Mouse (Mus musculus) hindbrain, embryonic 16.5 days (tissue): ENCODE results near the gene Hk2. TPM values are rescaled to one million over a fixed set of nuclear protein-coding genes. Genes with fewer than 3 reads are reported as not detected.

Experiments used
- ATAC-seq: fragments of 200-750 bp; cut with Nextera tagmentation; 2 replicates; pipeline ENCODE4 v1.8.0; 2017; ENCODE audit warnings: moderate TSS enrichment, moderate library complexity
- H3K27ac ChIP-seq: fragments of 300-500 bp; sonication (generic); 2 replicates; pipeline ENCODE4 v1.5.1; 2014; ENCODE audit warnings: low read depth, mild to moderate bottlenecking, control low read depth, low read length, moderate library complexity
- H3K27me3 ChIP-seq: fragments of 300-500 bp; sonication (generic); replicated peaks from 2 replicates; pipeline ENCODE4 v1.6.1; 2014; ENCODE audit warnings: low read length; ENCODE audit not compliant: control insufficient read depth, insufficient read depth
- H3K36me3 ChIP-seq: fragments of 300-500 bp; sonication (generic); 2 replicates; pipeline ENCODE4 v1.6.1; 2014; ENCODE audit warnings: mild to moderate bottlenecking, low read length, moderate library complexity, mixed read lengths; ENCODE audit not compliant: control insufficient read depth, insufficient read depth
- H3K4me1 ChIP-seq: fragments of 300-500 bp; sonication (generic); 2 replicates; pipeline ENCODE4 v1.6.1; 2014; ENCODE audit warnings: low read depth, low read length; ENCODE audit not compliant: control insufficient read depth, insufficient read depth
- H3K4me2 ChIP-seq: fragments of 300-500 bp; sonication (generic); 2 replicates; pipeline ENCODE4 v1.6.1; 2014; ENCODE audit warnings: mild to moderate bottlenecking, low read length, control low read depth, moderate library complexity
- H3K4me3 ChIP-seq: fragments of 300-500 bp; sonication (generic); 2 replicates; pipeline ENCODE4 v1.5.1; 2014; ENCODE audit warnings: mild to moderate bottlenecking, low read length, control low read depth, moderate library complexity
- H3K9ac ChIP-seq: fragments of 300-500 bp; sonication (generic); 2 replicates; pipeline ENCODE4 v1.6.1; 2014; ENCODE audit warnings: low read depth, mild to moderate bottlenecking, control low read depth, low read length, moderate library complexity
- H3K9me3 ChIP-seq: fragments of 300-500 bp; sonication (generic); 2 replicates; pipeline ENCODE4 v1.6.1; 2014; ENCODE audit warnings: mild to moderate bottlenecking, low read length, moderate library complexity; ENCODE audit not compliant: control insufficient read depth
- WGBS: fragments of 180-500 bp; shearing (Covaris S2); extraction: QIAGEN DNeasy Blood & Tissue Kit; methylation state at CpG from one replicate; pipeline ENCODE4 v1.1.7; 2014; 5-methylcytosine and 5-hydroxymethylcytosine counted together
- polyA plus RNA-seq: library from polyadenylated mRNA; unstranded; fragments of >200 nt; fragmentation: Nextera tagmentation; extraction: Ambion mirVana; gene quantifications from 2 replicates; pipeline ENCODE4 v1.2.1, GENCODE M21; 2015

Hk2 gene
- 3.4 and 4.4 TPM in 2 replicates for polyA plus RNA-seq

DNA sequence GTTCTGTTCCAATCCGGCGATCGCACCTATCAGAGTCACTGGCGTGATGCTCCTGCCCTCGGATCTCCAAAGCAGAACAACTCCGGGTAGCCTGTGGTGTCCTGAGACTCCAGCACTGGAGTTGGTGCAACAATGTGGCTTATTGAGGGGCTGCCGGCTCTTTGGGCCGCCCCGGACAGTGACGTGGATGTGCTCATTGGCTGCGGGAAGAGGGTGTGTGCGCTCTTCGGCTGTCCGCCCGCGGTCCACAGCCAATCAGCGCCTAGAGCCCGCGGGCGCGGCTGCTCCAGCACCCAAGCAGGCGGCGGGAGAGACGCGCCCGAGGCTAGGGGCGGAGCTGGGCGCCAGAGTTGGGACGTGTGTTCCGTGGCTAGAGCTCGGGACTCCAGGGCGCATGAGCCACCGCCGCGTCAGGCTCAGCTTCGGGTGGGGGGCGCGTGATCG, at the start of gene Hk2:
TSS of gene Hk2 (minus strand) at position 134 of the 444 bp plus-strand sequence.
- peaks cover 12% of the 10 kb centered on the region for H3K27me3 ChIP-seq
- peak within 1 kb of the TSS; percentile 63 for H3K9ac ChIP-seq
- H3K4me3 ChIP-seq: peak within 1 kb of the TSS; percentile 59
- peak; percentile 98 for ATAC-seq
- H3K4me2 ChIP-seq: peak within 1 kb of the TSS; percentile 100
- no peak within 1 kb of the TSS for H3K27ac ChIP-seq
- no peaks in the 10 kb centered on the region for H3K36me3 ChIP-seq
- under 1% methylated on average over 39 of the region's 39 CpGs for WGBS
- no peaks in the 10 kb centered on the region for H3K9me3 ChIP-seq
- peaks cover 18% of the 10 kb centered on the region for H3K4me1 ChIP-seq

DNA sequence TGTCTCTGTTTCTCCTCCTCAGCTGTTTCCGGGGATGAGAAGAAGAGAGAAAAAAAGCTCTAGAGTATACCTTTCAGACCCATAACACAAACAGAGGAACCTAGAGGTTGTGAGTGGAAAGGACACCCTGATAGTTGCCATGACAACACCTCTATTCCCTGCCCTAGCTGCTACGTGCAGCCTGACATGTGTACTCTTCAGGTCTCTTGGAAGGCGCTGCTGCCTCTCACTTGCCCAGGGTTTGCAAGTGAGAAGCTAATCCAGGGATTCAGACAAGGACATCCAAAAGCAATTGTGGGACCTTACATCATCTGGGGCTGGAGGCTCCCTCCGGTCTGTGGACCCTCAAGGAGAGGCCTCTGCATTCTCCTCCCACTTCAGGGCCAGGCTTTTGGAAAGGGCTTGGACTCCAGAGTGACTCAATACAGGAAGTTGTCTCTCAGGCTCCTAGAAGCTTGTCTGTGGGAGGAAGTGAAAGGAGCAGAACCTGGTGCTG, 47.6 kb upstream of the Hk2 start:
- WGBS: 52% methylated on average over 4 of the region's 4 CpGs

DNA sequence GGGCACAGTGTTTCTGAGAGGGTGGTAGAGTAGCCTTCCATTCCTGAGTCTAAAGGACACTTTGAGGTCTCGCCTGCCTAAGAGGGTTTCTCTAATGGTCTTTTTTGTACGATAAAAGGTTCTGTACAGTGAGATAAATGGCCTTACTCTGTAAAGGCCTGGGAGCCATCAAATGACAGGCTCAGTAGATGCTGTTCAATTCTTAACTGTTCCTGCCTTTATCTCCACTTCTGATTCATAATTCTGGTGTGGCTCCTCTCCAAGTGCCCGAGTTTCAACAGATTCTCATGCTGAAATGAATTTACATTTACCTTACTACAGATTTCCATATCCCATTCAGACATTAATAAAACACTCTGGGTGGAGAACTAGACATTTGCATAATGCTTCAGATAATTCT, 46.5 kb upstream of the Hk2 start:
- ATAC-seq: no peak
- H3K27me3 ChIP-seq: no peaks in the 10 kb centered on the region
- no peaks in the 10 kb centered on the region for H3K4me1 ChIP-seq
- H3K4me3 ChIP-seq: no peak overlapping the region
- no peaks in the 10 kb centered on the region for H3K9me3 ChIP-seq
- no peak overlapping the region for H3K9ac ChIP-seq
- H3K4me2 ChIP-seq: no peak overlapping the region
- WGBS: 70% methylated on average over 3 of the region's 3 CpGs
- H3K36me3 ChIP-seq: no peaks in the 10 kb centered on the region
- no peak overlapping the region for H3K27ac ChIP-seq

More for the DNA sequence above, 47.6 kb upstream of the Hk2 start:
- no peak overlapping the region for H3K27ac ChIP-seq
- H3K27me3 ChIP-seq: no peaks in the 10 kb centered on the region
- no peaks in the 10 kb centered on the region for H3K36me3 ChIP-seq
- peak; percentile 67; the same call in 1 of the 2 replicates for ATAC-seq
- no peak overlapping the region for H3K4me3 ChIP-seq
- H3K4me1 ChIP-seq: no peaks in the 10 kb centered on the region
- H3K4me2 ChIP-seq: no peak overlapping the region
- H3K9me3 ChIP-seq: no peaks in the 10 kb centered on the region
- H3K9ac ChIP-seq: no peak overlapping the region

DNA sequence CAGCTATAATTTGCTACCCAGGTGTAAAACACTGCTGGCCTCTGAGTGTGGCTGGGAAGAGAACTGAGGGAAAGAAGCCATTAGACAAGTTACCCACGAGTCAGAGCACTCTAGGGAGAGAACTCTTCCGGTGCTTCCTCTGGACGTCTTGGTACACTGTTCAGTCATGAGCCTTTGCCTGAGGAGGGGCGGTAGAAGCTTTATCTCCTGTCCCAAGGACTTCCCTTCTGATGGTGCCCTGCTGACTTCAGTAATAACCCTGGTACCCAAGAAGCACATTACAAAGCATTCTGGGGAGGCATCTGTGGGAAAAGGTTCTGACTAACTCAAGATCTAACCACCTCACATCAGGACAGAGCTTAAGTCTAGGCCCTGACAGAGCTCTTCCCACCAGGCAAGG, 40.6 kb upstream of the Hk2 start:
- H3K4me3 ChIP-seq: no peak overlapping the region
- no peaks in the 10 kb centered on the region for H3K4me1 ChIP-seq
- H3K27me3 ChIP-seq: no peaks in the 10 kb centered on the region
- no peak for ATAC-seq
- H3K9ac ChIP-seq: no peak overlapping the region
- no peaks in the 10 kb centered on the region for H3K9me3 ChIP-seq
- H3K4me2 ChIP-seq: no peak overlapping the region
- no peaks in the 10 kb centered on the region for H3K36me3 ChIP-seq
- H3K27ac ChIP-seq: no peak overlapping the region
- WGBS: 77% methylated on average over 4 of the region's 4 CpGs

DNA sequence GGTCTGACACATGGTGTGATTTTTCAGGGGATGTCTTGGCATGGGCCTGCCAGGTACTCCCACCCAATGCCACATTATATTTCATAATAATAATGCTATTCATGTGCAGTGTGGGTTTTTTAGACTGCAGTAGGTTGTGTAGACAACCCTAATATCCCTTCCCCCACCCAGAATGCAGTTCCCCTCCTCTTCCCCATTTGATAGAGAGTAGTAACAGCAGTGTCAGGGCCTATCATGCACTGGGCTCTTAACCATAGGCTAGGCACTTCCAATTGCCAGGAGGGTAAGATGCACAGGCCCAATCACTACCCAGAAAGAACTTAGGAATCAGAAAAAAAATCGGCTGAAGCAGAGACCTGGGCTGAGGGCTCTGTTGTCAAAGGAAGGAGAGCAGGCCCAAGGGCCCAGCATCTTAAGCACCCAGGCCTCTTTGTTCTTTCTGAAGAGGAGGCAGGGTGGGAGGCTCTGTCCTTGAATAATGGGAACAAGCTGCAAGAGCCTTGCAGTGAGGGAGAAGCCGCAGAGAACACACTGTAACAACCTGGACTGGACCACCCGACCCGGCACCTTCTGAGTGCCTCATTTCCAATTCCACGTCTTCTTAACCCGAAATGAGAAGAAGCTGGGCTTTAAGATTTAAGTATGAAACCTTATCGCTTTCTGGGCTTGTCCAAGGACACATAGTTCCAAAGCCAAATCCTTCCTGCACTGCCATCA, 33.9 kb upstream of the Hk2 start:
- H3K4me2 ChIP-seq: no peak overlapping the region
- no peaks in the 10 kb centered on the region for H3K9me3 ChIP-seq
- no peaks in the 10 kb centered on the region for H3K36me3 ChIP-seq
- no peak overlapping the region for H3K27ac ChIP-seq
- no peak overlapping the region for H3K4me3 ChIP-seq
- WGBS: 83% methylated on average over 7 of the region's 7 CpGs
- H3K27me3 ChIP-seq: no peaks in the 10 kb centered on the region
- H3K4me1 ChIP-seq: no peaks in the 10 kb centered on the region
- ATAC-seq: no peak
- no peak overlapping the region for H3K9ac ChIP-seq

DNA sequence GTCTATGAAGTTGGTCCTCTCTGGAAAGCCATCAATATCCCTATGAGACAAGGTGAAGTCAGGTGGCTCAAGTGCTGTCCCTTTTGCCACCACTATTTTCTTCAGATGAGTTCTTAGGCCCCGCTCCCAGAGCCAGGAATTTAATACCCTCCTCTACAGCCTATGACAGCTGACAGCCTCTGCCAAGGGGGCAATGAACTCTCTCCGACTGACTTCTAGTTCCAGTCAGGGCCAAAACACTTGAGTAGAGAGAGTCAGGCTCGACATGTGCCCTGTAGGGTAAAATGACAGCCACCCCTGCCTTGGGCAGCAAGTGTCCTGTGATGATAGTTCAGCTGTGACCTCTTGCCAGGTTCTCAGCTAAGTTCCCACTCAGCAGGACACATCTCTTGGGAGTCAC, 32.7 kb upstream of the Hk2 start:
- Histone ChIP-seq H3K4me3 (no peak overlapping the region), H3K4me2 (no peak overlapping the region), H3K27ac (no peak overlapping the region), H3K9me3 (no peaks in the 10 kb centered on the region), H3K36me3 (no peaks in the 10 kb centered on the region), H3K27me3 (no peaks in the 10 kb centered on the region), H3K9ac (no peak overlapping the region), H3K4me1 (no peaks in the 10 kb centered on the region)
- 61% methylated on average over 3 of the region's 3 CpGs for WGBS
- no peak for ATAC-seq

DNA sequence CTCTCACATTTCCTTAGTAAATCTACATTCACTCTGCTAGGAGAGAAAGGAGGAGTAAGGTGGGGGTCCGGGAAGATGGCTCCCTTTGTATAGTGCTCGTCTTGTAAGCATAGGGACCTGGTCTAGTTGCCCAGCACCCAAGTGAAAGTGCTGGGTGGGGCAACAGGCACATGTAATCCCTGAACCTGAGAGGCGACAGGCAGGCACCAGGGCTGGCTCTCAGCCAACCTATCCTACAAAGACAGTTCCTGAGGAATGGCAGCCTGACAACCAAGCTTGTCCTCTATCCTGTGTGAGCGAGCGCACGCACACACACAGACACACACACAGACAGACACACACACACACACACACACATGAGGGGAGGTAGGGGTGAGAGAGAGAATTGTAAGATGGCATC, 32.2 kb upstream of the Hk2 start:
- no peaks in the 10 kb centered on the region for H3K9me3 ChIP-seq
- H3K27me3 ChIP-seq: no peaks in the 10 kb centered on the region
- 72% methylated on average over 6 of the region's 6 CpGs for WGBS
- H3K9ac ChIP-seq: no peak overlapping the region
- no peaks in the 10 kb centered on the region for H3K4me1 ChIP-seq
- H3K36me3 ChIP-seq: no peaks in the 10 kb centered on the region
- no peak for ATAC-seq
- H3K27ac ChIP-seq: no peak overlapping the region
- H3K4me3 ChIP-seq: no peak overlapping the region
- H3K4me2 ChIP-seq: no peak overlapping the region

DNA sequence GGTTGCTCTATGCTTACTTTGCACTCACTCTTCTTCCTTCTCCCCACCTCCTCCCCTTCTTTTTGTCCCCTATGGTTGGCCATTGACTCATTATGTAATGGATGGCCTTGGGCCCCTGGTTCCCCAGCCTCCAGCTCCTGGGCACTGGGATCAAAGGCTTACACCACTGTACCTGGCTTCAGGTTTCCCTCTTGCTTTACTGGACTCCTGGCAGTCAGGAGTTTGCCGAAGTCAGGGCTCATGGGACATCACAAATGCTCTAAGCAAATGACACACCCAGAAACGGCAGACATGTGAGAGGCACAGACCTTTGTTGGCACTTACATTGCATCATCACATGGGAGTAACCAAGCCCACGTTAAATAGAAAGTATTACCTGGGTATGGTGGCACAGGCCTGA, 31.6 kb upstream of the Hk2 start:
- no peaks in the 10 kb centered on the region for H3K36me3 ChIP-seq
- no peak for ATAC-seq
- WGBS: 78% methylated on average over 3 of the region's 3 CpGs

DNA sequence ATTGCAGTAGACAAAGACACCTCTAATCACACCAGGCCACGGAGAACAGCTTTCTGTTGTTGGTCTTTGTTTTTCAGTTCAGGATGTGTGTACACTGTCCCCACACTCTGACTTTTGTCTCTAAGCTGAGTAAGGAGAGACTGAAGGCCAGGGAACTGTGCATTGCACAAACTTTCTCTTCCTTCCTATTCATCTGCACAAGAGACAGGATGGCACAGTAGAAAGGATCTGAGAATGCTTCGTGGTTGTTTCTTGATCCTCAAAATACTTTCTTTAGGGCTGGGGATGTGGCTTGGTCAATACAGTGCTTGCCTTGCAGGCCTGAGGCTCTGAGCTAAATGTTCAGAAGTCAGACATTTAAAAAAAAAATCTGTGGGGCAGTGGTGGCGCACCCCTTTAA, 30.7 kb upstream of the Hk2 start:
- no peak overlapping the region for H3K4me2 ChIP-seq
- 77% methylated on average over 3 of the region's 3 CpGs for WGBS
- ATAC-seq: no peak
- H3K4me1 ChIP-seq: no peaks in the 10 kb centered on the region
- no peak overlapping the region for H3K27ac ChIP-seq
- H3K27me3 ChIP-seq: no peaks in the 10 kb centered on the region
- H3K4me3 ChIP-seq: no peak overlapping the region
- H3K9me3 ChIP-seq: no peaks in the 10 kb centered on the region
- no peak overlapping the region for H3K9ac ChIP-seq
- no peaks in the 10 kb centered on the region for H3K36me3 ChIP-seq

More for the DNA sequence above, 31.6 kb upstream of the Hk2 start:
- Histone ChIP-seq H3K4me2 (no peak overlapping the region), H3K4me1 (no peaks in the 10 kb centered on the region), H3K9ac (no peak overlapping the region), H3K27ac (no peak overlapping the region), H3K27me3 (no peaks in the 10 kb centered on the region), H3K9me3 (no peaks in the 10 kb centered on the region), H3K4me3 (no peak overlapping the region)
